Mouse (Mus musculus) yolk sac, embryonic 10.5 days (tissue): ENCODE measurements around the gene Nudt9.

Experiments
- DNase-seq: peaks from one replicate; pipeline ENCODE4 v3.0.0-alpha.2; 2017; ENCODE audit warnings: low spot score

The Nudt9 gene

GRCm38 (mm10) chr5:104036686-104037085, 9.4 kb upstream of the Nudt9 start:
- no peak for DNase-seq

GRCm38 (mm10) chr5:104039154-104039932, 6.8 kb upstream of the Nudt9 start:
- no peak for DNase-seq

DNA sequence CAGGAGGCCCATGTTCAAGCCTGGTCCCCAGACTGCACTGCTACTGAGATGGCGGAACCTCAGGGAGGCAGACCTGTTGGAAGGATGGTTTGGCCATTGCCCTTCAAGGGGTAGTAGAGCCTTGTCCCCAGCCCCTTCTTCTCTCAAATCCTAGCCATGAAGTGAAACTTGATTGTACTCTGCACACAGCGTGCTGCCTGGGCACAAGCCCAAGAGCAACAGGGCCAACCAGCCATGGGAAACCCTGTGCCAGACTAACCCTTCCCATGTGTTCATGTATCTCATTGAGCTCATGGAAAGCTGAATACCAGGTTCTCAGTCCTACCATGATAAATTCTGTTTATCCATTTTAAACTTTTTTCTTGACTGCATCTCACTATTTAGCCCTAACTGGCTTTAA, 3.2 kb upstream of the Nudt9 start:
- no peak for DNase-seq

DNA sequence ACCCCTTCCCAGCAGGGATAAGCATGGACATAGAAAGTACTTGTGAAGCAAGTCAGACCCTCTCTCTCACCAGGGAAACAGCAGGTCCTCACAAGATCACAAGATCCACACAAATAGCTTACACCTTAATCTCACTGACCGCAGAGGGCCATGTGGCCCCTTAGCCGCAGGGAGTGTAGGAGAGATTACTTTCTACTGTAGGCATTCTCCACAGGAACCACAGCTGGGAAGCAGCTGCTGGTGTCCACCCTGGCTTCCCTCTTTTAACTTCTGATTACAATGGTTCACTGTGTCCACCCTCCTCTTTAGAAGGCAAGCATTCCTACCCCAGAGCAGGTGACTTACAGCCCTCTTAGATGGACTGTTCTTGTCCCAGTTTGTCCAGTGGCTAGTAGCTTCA, 2.4 kb upstream of the Nudt9 start:
- DNase-seq, result no peak

- DNase-seq, result no peak
These were observed 1.3 kb downstream of the Nudt9 start for GRCm38 (mm10) chr5:104047200-104048105.

DNA sequence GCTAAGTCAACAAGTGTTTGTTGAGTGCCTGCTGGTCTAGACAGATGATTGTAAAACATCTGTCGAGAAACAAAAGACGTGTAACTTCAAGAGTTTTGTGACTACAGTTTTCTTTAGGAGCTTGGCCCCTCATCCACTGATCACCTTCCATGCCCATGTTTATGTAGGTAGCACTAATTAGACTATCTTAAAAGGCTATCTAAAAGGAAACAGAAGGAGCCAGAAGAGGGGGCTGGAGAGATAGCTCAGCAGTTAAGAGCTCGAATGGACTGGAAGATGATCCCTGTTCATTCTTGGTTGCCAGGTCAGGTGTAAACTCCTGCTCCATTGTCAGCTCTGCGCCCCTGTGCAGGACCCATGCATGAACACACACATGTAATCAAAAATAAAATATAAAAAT, 2.0 kb downstream of the Nudt9 start:
- DNase-seq, result no peak

DNA sequence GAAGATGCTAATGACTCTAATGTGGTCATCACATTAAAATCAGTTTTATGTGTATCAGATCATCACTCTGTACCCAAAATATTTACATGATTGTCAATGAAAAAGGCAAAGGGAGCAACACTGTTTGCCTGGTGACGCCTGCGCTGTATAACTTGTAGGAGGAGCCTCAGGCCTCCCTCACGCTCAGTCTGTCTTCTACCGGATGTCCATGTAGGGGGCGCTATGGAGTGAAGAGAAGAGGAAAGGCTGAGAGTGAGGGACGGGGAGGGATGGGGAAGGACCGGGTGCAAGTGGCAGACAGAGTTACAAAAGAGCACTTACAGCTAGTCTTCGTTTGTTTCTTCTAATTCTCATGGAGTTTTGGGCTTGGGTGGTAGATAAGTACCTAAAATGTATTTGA, 6.8 kb downstream of the Nudt9 start:
- no peak for DNase-seq

DNA sequence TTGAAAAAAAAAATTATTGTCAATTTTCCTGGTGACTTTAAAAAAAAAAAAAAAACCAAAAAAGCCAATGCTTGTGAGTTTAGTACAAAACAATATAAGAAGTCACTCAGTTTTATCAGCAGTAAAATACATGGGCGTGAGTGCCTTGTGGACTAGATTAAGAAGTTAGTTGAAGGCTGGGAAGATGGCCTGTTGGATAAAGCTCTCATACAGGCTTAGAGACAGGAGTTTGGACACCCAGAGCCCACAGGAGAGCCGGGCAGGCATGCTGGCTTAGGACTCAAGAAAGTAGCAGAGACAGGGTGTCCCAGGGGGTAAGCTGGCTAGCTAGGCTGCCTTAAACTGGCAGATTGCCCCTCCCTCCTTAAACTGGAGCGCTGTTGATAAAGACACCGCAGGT, 8.8 kb downstream of the Nudt9 start:
- DNase-seq, result no peak

- DNase-seq, result no peak
These were observed 9.7 kb downstream of the Nudt9 start for GRCm38 (mm10) chr5:104055816-104056215.

GRCm38 (mm10) chr5:104056295-104056694, 10.2 kb downstream of the Nudt9 start:
- no peak for DNase-seq

GRCm38 (mm10) chr5:104058021-104058420, 11.9 kb downstream of the Nudt9 start:
- no peak for DNase-seq

DNA sequence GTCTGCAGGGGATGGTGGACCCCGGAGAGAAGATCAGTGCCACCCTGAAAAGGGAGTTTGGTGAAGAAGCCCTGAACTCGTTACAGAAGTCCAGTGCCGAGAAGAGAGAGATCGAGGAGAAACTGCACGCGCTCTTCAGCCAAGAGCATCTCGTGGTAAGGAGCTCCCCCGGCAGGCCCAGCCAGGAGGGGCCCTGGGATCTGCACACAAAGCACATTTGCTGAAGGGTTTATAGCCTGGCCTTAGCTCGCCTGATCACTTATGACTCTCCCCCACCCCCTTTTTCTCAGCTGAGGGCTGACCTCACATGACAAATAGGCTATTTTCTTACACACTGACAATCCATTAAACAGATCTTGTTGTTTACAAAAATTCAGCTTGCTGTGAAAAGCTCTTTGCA, 13.5 kb downstream of the Nudt9 start:
- DNase-seq, result no peak

DNA sequence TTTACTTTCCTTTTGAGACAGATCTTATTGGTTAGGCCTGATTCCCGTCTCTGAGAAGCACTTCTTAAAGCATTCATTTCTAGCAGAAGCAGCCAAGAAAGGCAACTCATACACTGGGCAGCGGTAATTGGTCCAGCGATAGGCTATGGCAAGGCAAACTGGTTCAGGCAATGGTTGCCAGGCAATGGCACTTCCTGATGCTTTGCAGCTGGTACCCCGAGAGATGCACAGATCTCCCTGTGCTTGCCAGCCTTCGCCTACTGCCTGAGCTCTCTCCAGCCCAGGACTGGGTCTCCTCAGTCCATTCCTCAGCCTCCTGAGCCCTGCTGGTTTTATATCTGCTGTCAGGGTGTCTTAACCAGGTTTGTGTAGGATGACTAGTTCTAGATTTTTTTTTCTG, 14.3 kb downstream of the Nudt9 start:
- no peak for DNase-seq

- DNase-seq, result no peak
These were observed 16.0 kb downstream of the Nudt9 start for GRCm38 (mm10) chr5:104061936-104062772.

GRCm38 (mm10) chr5:104062773-104063551, 16.9 kb downstream of the Nudt9 start:
- no peak for DNase-seq

GRCm38 (mm10) chr5:104068751-104069150, 22.6 kb downstream of the Nudt9 start:
- DNase-seq, result no peak

GRCm38 (mm10) chr5:104071048-104071447, 24.9 kb downstream of the Nudt9 start:
- DNase-seq, result no peak

GRCm38 (mm10) chr5:104072272-104072886, 26.3 kb downstream of the Nudt9 start:
- peak; percentile 32 for DNase-seq

GRCm38 (mm10) chr5:104073602-104074001, 27.5 kb downstream of the Nudt9 start:
- no peak for DNase-seq

GRCm38 (mm10) chr5:104074388-104074787, 28.3 kb downstream of the Nudt9 start:
- DNase-seq, result peak; percentile 60

GRCm38 (mm10) chr5:104076361-104076760, 30.3 kb downstream of the Nudt9 start:
- DNase-seq, result no peak
